Mouse (Mus musculus) spleen, adult 2 months (tissue): ENCODE measurements at regions not wholly inside any gene's neighbourhood (a gene's known extent, or its start where the extent isn't known, plus 50 kb on each side); places are given as distances from the start of the nearest gene placed in this dataset.

Source experiments
- CTCF ChIP-seq: fragments of 200-500 bp; IDR thresholded peaks from 2 replicates; pipeline ENCODE4 v1.5.1; 2011; ENCODE audit warnings: mild to moderate bottlenecking, inconsistent platforms; ENCODE audit not compliant: insufficient read depth, insufficient read length, insufficient replicate concordance; ENCODE audit errors: extremely low read depth
- POLR2A ChIP-seq: fragments of 200-500 bp; IDR thresholded peaks from 2 replicates; pipeline ENCODE4 v1.6.1; 2011; ENCODE audit warnings: low read depth, low read length, inconsistent platforms

GRCm38 (mm10) chr14:61715746-61716145, 108.5 kb downstream of the Kcnrg start:
- TF ChIP-seq POLR2A, result no peak
- no peak for TF ChIP-seq CTCF
